Mouse (Mus musculus) olfactory bulb, adult 2 months (tissue): ENCODE data around the gene Srp72.

Source experiments
- CTCF ChIP-seq: fragments of 200-500 bp; IDR thresholded peaks from 2 replicates; pipeline ENCODE4 v1.5.1; 2012; ENCODE audit warnings: low read depth, mild to moderate bottlenecking, low read length, moderate library complexity; ENCODE audit not compliant: insufficient read depth
- POLR2A ChIP-seq: fragments of 200-500 bp; IDR thresholded peaks from 2 replicates; pipeline ENCODE4 v1.6.1; 2012; ENCODE audit warnings: mild to moderate bottlenecking, low read depth, low read length, moderate library complexity; ENCODE audit not compliant: insufficient read depth

DNA sequence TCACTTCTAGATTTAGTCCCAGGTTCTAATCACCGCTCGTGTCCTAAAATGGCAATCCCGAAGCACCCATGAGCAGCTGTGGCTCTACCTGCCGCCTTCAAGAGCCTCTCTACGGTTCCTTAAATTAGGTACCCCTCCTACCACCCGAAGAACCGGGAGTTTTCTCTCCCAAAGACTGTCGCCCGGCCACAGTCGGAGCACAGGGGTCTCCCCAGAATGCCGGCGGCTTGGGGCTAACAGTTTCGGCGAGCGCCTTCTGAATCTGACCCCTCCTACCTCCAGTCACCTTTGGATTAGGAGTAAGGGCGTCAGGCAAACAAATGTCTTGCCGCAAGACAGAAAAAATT, 303 bp upstream of the Srp72 start:
- TF ChIP-seq POLR2A (no peak), CTCF (no peak)
